In the genomic region with DNA sequence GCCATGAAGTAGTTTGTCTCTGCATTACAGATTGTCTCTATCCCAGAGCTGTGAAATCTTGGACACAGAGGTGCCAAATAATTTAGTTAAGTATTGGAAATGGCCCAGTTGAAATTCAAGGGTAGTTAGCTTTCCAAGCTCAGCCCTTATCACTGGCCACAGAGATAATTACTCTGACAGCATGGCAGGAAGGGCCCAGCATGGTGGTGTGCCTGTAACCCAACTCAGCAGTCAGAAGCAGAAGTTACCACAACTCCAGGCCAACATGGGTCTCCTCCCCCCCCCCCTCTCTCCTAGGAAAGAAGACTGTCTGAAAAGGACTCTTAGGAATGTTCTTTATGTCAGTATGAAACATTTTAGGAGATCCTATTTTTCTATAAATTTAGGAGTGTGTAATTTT, we compare ENCODE assay signal across 12 mouse cellular contexts.
"Had no signal": no experiment of that assay in that cellular context is flagged by ENCODE, and none has a peak within 500 bp of the region (broad histone marks: within the 10 kb centered on the region; RNA-seq: fewer than 3 reads in every experiment).

No protein-coding gene starts in this region.

- H3K9ac ChIP-seq: kidney, embryonic 15.5 days; limb, embryonic 12.5 days; liver, embryonic 13.5 days; liver, postnatal 0 days; lung, embryonic 15.5 days; midbrain, embryonic 12.5 days; stomach, embryonic 15.5 days had no signal

- H3K4me2 ChIP-seq: kidney, embryonic 15.5 days; limb, embryonic 12.5 days; liver, embryonic 13.5 days; lung, embryonic 15.5 days; midbrain, embryonic 12.5 days; stomach, embryonic 15.5 days had no signal

- ATAC-seq: liver, postnatal 0 days had no signal

- H3K4me1 ChIP-seq: kidney, embryonic 15.5 days; midbrain, embryonic 12.5 days; stomach, embryonic 15.5 days had no signal

- DNase-seq: kidney, adult 18-20 months; kidney, postnatal 14 days; liver; liver, embryonic 13.5 days; liver, postnatal 0 days; lung, postnatal 14 days; thymus, postnatal 4 days had no signal

- H3K4me3 ChIP-seq: kidney, embryonic 15.5 days; limb, embryonic 12.5 days; liver, embryonic 13.5 days; lung, embryonic 15.5 days; midbrain, embryonic 12.5 days; stomach, embryonic 15.5 days had no signal

- H3K9me3 ChIP-seq: kidney, embryonic 15.5 days; limb, embryonic 12.5 days; liver, embryonic 13.5 days; lung, embryonic 15.5 days; midbrain, embryonic 12.5 days; stomach, embryonic 15.5 days had no signal

- H3K27ac ChIP-seq: kidney, embryonic 15.5 days; limb, embryonic 12.5 days; liver, embryonic 13.5 days; lung, embryonic 15.5 days; midbrain, embryonic 12.5 days; stomach, embryonic 15.5 days had no signal

- H3K27me3 ChIP-seq: kidney, embryonic 15.5 days; limb, embryonic 12.5 days; liver, embryonic 13.5 days; lung, embryonic 15.5 days; midbrain, embryonic 12.5 days; stomach, embryonic 15.5 days had no signal

- H3K36me3 ChIP-seq: kidney, embryonic 15.5 days; limb, embryonic 12.5 days; liver, embryonic 13.5 days; lung, embryonic 15.5 days; midbrain, embryonic 12.5 days; stomach, embryonic 15.5 days had no signal
